Mouse (Mus musculus) layer of hippocampus, adult 9-11 months (tissue): Measurements from ENCODE around the gene Phlda1.
"Not testable (repeated sequence)": the region's sequence is repeated elsewhere in the genome, so short reads cannot be mapped to it uniquely, and the experiment has no call there.

Experiments
- DNase-seq: peaks from one replicate; pipeline ENCODE4 v3.0.0; 2022

Phlda1 gene

GRCm38 (mm10) chr10:111506101-111506925 is at the start of gene Phlda1:
TSS of gene Phlda1 (plus strand) at chr10:111506286.
- peak; percentile 92 for DNase-seq

DNA sequence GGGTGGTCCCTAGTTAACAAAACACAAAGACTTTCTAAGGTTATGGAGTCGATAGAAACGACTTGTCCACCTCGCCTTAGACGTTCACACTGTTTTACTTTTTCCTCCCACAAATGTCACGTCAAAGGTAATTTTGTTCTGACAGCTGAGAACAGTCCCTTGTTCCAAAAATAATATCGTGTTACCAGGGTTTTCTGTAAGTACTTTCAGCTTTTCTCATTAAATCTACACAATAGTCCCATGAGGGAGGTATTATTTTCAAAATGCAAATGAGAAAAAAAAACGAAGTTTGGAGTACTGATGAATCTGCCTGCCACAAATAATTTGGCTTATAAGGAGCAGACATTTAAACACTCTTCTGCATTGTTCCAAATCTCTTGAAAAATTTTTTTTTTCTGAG is 48.0 kb upstream of the Phlda1 start:
- DNase-seq = no peak

DNA sequence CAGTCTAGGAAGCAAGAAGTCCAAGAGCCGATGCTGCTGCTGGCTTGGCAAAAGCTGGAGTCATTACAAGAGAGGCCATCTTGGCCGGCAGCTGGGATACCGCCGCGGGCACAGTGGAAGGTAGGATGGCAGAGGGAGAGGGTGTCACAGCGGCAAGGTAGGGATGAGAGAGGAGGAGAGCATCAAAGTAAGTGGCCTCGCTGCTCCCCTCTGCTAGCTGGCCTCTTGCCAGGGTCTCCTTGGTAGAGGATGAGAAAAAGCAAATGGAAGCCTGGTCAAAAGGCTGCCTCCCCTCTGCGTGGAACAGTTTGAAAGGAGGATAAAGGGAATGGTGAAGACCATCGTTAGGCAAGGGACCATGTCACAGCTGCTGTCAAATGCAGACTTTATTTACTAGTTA is 47.0 kb upstream of the Phlda1 start:
- DNase-seq = no peak

- no peak for DNase-seq
These were observed 46.2 kb upstream of the Phlda1 start for GRCm38 (mm10) chr10:111459874-111460273.

- DNase-seq = peak; percentile 40
These were observed 45.7 kb upstream of the Phlda1 start for GRCm38 (mm10) chr10:111460381-111460780.

DNA sequence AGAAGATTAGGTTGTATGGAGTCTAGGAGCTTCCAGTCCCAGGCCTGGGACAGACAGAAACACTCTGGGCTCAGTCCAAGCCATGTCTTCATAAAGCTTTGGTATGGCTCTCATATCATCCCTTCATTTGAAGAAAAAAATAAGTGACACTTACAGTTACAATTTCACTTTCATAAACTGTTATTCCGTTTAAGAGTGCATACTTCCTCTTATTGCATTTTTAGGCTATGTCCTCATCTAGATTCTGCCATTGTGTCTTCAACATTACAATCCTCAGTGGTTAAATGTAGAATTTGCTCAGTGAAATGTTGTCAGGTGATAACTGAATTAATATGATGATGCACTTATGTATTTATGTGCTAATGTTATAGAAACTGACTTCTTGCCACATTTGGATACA is 41.3 kb upstream of the Phlda1 start:
- DNase-seq = no peak

- DNase-seq = no peak
These were observed 40.7 kb upstream of the Phlda1 start for GRCm38 (mm10) chr10:111465409-111465808.

GRCm38 (mm10) chr10:111471166-111471565 is 34.9 kb upstream of the Phlda1 start:
- no peak for DNase-seq

DNA sequence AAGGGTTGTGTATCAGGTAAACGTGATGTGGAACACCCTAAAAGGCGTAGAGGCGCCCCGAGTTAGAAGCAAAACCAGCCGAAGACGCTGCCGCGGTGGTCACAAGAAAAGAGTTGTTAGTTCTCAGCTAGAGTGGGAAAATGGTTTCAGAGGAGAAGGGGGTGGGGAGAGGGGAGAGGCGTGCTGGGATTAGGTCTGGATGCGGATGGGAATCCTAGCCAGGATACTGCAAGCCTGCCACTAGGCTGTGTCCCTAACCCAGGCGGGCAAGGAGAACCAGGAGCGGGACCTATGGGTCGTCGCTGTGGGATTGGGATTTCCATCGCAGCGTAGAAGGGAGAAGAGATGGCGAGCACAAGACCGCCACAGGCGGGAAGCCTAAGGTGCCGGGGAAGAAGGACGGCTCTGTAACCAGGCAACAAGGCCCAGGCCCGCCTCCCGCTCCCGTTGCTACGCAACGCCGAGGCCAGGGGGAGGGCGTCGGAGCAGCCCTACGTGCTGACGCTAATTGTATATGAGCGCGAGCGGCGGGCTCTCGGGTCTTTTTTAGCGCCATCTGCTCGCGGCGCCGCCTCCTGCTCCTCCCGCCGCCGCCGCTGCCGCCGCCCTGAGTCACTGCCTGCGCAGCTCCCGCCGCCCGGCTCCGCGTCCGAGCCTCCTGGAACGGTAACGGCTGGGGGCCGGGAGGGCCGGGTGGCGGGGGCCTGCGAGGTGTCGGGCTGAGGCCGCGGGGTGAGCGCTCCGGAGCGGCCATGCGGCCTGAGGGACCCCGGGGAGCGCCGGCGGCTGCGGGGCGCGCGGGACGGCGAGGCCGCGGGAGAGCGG is 33.2 kb upstream of the Phlda1 start, which contains the start of gene Nap1l1:
Gene Nap1l1, plus strand, starts transcription at position 538 of the 825 bp plus-strand sequence.
- peak; percentile 98 for DNase-seq

GRCm38 (mm10) chr10:111473511-111474371 is 32.3 kb upstream of the Phlda1 start:
- DNase-seq = peak; percentile 35

- DNase-seq = no peak
These were observed 29.8 kb upstream of the Phlda1 start for GRCm38 (mm10) chr10:111476301-111476700.

- no peak for DNase-seq
These were observed 29.0 kb upstream of the Phlda1 start for GRCm38 (mm10) chr10:111476989-111477510.

- no peak for DNase-seq
These were observed 26.5 kb upstream of the Phlda1 start for GRCm38 (mm10) chr10:111479599-111479998.

GRCm38 (mm10) chr10:111482654-111483053 is 23.4 kb upstream of the Phlda1 start:
- no peak for DNase-seq

DNA sequence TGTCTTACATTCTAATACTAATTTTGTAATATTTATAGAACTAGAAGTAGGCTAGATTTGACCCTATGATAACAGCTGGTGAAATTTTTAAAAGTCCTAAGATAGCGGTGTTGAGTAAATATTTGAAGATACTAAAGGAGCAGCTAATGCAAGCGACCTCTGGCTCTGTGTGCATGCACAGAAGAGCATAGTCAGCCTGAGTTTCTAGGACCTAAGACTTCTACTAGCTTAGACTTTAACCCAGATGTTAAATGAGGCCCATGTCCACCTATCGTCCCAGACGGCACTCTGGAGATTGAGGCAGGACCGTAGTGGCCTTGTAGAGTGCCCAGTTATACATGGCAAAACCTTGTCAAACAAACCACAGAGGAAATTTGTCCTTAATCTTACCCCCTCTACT is 22.0 kb upstream of the Phlda1 start:
- no peak for DNase-seq

DNA sequence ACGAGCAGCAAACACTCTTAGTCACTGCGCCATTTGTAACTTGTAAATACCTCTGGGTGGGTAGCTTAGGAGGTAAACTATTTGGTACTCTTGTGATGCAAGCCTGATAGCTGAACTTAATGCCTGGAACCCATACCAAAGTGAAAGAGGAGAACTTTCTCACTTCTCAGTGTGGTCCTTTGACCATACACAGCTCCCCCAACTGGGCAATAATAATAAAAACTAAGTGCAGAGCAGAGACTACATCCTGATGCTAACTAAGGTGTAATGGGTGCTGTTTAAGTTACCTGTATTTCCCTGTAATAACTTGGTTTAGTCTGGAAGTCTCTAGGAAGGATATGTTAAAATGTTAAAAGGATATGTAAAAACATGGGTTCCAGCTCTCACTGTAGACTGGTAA is 17.3 kb upstream of the Phlda1 start:
- no peak for DNase-seq

- DNase-seq = not testable (repeated sequence)
These were observed 16.0 kb upstream of the Phlda1 start for GRCm38 (mm10) chr10:111490079-111490478.

DNA sequence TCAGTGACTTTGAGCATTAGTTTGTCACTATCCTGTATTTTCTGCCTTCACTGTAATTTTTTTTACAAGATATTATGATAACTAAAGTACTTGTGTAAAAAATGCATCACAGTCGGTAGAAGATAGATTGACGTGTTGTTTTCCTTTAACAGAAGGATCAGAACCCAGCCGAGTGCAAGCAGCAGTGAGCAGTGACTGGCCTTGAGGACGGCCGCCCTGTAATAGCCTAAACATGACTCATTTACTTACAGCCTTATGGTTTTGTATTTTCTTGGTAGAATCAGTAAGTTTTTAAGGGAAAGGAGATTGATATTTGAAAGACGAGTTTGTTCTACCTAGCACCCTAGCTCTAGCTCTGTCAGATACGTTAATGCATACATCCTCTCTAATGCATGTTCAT is 10.2 kb upstream of the Phlda1 start:
- DNase-seq = no peak

- DNase-seq = no peak
These were observed 6.2 kb upstream of the Phlda1 start for GRCm38 (mm10) chr10:111499892-111500291.

GRCm38 (mm10) chr10:111503071-111503470 is 3.0 kb upstream of the Phlda1 start:
- DNase-seq = peak; percentile 58

DNA sequence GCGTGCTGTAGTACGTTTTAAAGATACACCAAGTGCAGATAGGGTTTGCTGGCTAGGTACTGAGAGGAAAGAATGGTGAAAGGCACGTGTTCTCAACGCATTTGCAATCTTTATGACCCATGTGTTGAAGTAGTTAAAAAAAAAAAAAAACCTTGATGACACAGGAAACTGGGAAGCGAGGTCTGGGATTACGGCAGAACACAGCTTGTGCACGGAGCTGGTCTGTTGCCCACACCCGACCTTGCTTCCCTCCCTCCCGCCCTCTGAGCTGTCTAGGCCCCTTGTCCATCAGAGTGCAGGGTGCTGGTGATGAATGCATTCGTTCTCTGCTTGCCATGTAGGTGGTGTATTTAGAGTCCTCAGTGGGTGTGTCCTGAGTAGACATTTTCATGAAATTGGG is 2.4 kb upstream of the Phlda1 start:
- DNase-seq = no peak

DNA sequence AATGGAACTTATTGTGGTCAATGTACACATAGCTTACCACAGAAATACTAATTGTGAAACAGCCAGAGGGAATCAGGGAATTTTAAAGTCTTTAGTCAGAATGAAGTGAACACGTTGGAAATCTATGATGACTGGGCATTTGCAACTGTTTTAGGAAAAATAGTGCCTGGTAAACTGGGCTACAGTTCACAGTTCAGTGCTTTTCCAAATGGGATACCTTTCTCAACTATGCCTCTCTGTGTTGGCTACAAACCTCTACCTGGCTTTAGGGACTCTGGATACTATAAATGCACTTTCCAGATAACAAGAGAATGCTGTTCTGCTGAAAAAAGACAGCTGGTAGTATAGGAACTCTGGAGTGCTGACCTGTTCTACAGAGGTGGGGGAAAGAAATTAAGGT is 1.5 kb upstream of the Phlda1 start:
- no peak for DNase-seq

DNA sequence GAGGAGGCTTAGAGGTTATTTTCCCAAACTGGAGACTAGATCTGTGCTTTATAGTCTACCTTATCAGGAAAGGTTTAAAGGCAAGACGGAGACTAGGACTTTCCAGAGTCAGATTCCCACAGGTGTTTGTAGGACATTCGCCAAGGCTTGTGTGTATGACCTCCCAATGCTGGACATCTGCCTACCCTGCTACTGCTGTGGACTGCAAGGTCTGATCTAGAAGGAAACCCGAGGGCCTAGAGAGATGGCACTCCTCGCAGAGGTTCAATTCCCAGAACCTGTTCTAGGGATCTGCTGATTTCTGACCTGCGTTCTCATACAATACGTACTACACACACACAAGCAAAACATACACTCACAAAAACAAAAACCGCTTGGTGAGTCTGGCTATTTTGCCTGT is 680 bp upstream of the Phlda1 start:
- DNase-seq = no peak
